Mouse (Mus musculus) heart, embryonic 14.5 days (tissue): ENCODE measurements around the gene Egfl7. TPM values are rescaled to one million over a fixed set of nuclear protein-coding genes. Genes with fewer than 3 reads are reported as not detected.

Source experiments
- ATAC-seq: fragments of 200-750 bp; cut with Nextera tagmentation; 2 replicates; pipeline ENCODE4 v1.8.0; 2017; ENCODE audit warnings: low read depth, moderate TSS enrichment; ENCODE audit not compliant: insufficient number of reproducible peaks, insufficient read depth, low FRiP score
- H3K27ac ChIP-seq, 2 experiments: fragments of 200-500 bp in 1 of 2; fragments of 300-500 bp in 1 of 2; sonication (generic) in 1 of 2; replicated peaks in 1 of 2; 2 replicates each; pipeline ENCODE4 v1.5.1; 2012 to 2014; ENCODE audit warnings: low read depth in 2 of 2, low read length in 2 of 2, control low read depth in 1 of 2, mild to moderate bottlenecking in 1 of 2, mixed read lengths in 1 of 2; ENCODE audit not compliant: control insufficient read depth in 1 of 2, insufficient read depth in 1 of 2
- H3K27me3 ChIP-seq: fragments of 300-500 bp; sonication (generic); 2 replicates; pipeline ENCODE4 v1.6.1; 2014; ENCODE audit warnings: mild to moderate bottlenecking, low read length, control low read depth; ENCODE audit not compliant: control insufficient read depth, insufficient read depth
- H3K36me3 ChIP-seq: fragments of 300-500 bp; sonication (generic); 2 replicates; pipeline ENCODE4 v1.6.1; 2014; ENCODE audit warnings: mild to moderate bottlenecking, control low read depth, low read length, mixed read lengths; ENCODE audit not compliant: control insufficient read depth, insufficient read depth
- H3K4me1 ChIP-seq, 2 experiments: fragments of 200-500 bp in 1 of 2; fragments of 300-500 bp in 1 of 2; sonication (generic) in 1 of 2; 2 replicates each; pipeline ENCODE4 v1.6.1; 2012 to 2014; ENCODE audit warnings: low read length in 2 of 2, control low read depth in 1 of 2, mixed read lengths in 1 of 2; ENCODE audit not compliant: control insufficient read depth in 2 of 2, insufficient read depth in 2 of 2
- H3K4me2 ChIP-seq: fragments of 300-500 bp; sonication (generic); 2 replicates; pipeline ENCODE4 v1.6.1; 2014; ENCODE audit warnings: mild to moderate bottlenecking, low read length
- H3K4me3 ChIP-seq, 2 experiments: fragments of 200-500 bp in 1 of 2; fragments of 300-500 bp in 1 of 2; sonication (generic) in 1 of 2; 2 replicates each; pipeline ENCODE4 v1.5.1; 2012 to 2014; ENCODE audit warnings: low read length in 2 of 2, mild to moderate bottlenecking in 2 of 2, control low read depth in 1 of 2, low read depth in 1 of 2, moderate library complexity in 1 of 2; ENCODE audit not compliant: control insufficient read depth in 1 of 2, insufficient read depth in 1 of 2
- H3K9ac ChIP-seq: fragments of 300-500 bp; sonication (generic); 2 replicates; pipeline ENCODE4 v1.6.1; 2014; ENCODE audit warnings: mild to moderate bottlenecking, low read length
- H3K9me3 ChIP-seq: fragments of 300-500 bp; sonication (generic); 2 replicates; pipeline ENCODE4 v1.6.1; 2016; ENCODE audit warnings: low read length, control low read depth; ENCODE audit not compliant: control insufficient read depth
- WGBS: fragments of 180-500 bp; shearing (Covaris S2); extraction: QIAGEN DNeasy Blood & Tissue Kit; methylation state at CpG from one replicate; pipeline ENCODE4 v1.1.7; 2014; 5-methylcytosine and 5-hydroxymethylcytosine counted together
- microRNA counts: library from miRNA; unstranded; fragments of <30 nt; microRNA quantifications from one replicate; lab custom pipeline; 2016
- microRNA-seq: library from miRNA; unstranded; fragments of <30 nt; microRNA quantifications from one replicate; pipeline ENCODE4, GENCODE M21; 2016
- polyA plus RNA-seq: library from polyadenylated mRNA; unstranded; fragments of >200 nt; fragmentation: Nextera tagmentation; extraction: Ambion mirVana; gene quantifications from 2 replicates; pipeline ENCODE4 v1.2.1, GENCODE M21; 2014

Gene Egfl7
- polyA plus RNA-seq, 1 experiment from 2014 or later: 177 TPM

GRCm38 (mm10) chr2:26639838-26640830 lies 60.3 kb downstream of the Egfl7 start:
- H3K27ac ChIP-seq: peak overlapping the region; percentile 76 to 82
- 4% methylated on average over 49 of the region's 49 CpGs for WGBS
- H3K4me2 ChIP-seq: peak overlapping the region; percentile 87

GRCm38 (mm10) chr2:26641006-26641647 lies 61.3 kb downstream of the Egfl7 start:
- Histone ChIP-seq H3K4me2 (no peak overlapping the region), H3K4me1 (peaks cover 13 to 20% of the 10 kb centered on the region in 2 experiments), H3K27ac (peak overlapping the region in 1 of 2 experiments; percentile 35; a peak in 1 of 4 replicates), H3K9me3 (no peaks in the 10 kb centered on the region), H3K36me3 (peaks cover 29% of the 10 kb centered on the region), H3K27me3 (no peaks in the 10 kb centered on the region), H3K4me3 (no peak overlapping the region), H3K9ac (peak overlapping the region; percentile 97; the same call in 1 of the 2 replicates)
- 66% methylated on average over 7 of the region's 7 CpGs for WGBS
- no peak for ATAC-seq

More at GRCm38 (mm10) chr2:26639838-26640830, 60.3 kb downstream of the Egfl7 start:
- Histone ChIP-seq H3K36me3 (peaks cover 38% of the 10 kb centered on the region), H3K4me3 (peak overlapping the region; percentile 66 to 94), H3K9me3 (no peaks in the 10 kb centered on the region), H3K9ac (peak overlapping the region; percentile 97), H3K27me3 (no peaks in the 10 kb centered on the region), H3K4me1 (peaks cover 13 to 20% of the 10 kb centered on the region in 2 experiments)
- peak; percentile 62 for ATAC-seq

MicroRNA genes within 50 kb of the gene (microRNA counts, 519-probe panel; counts per million panel counts)
- microRNA mmu-miR-126-3p (lab: Ali Mortazavi, UCI) (9,027 counts per million, percentile 100 among the panel's probes with 10 or more counts), microRNA mmu-miR-126-5p (lab: Ali Mortazavi, UCI) (6,619 counts per million, percentile 92 among the panel's probes with 10 or more counts)

Small RNA genes lying within 50 kb of the gene (microRNA-seq; reads per million reads assigned to microRNA genes)
- not detected for gene Mir126a
- gene Mir126b: not detected

Other genes starting within 250 kb of the Egfl7 start
- gene Dnlz, start 227.9 kb upstream of the Egfl7 start, polyA plus RNA-seq: 27.5 and 30.8 TPM in 2 replicates
- 0.57 and 0.61 TPM in 2 replicates for gene Card9, start 219.1 kb upstream of the Egfl7 start, polyA plus RNA-seq
- gene Snapc4, start 199.4 kb upstream of the Egfl7 start, polyA plus RNA-seq: 15.8 and 18.3 TPM in 2 replicates
- 67.7 and 75.6 TPM in 2 replicates for gene Entr1, start 190.7 kb upstream of the Egfl7 start, polyA plus RNA-seq
- gene Pmpca, start 190.7 kb upstream of the Egfl7 start, polyA plus RNA-seq: 108 and 111 TPM in 2 replicates
- 13.3 and 16.7 TPM in 2 replicates for gene Inpp5e, start 170.8 kb upstream of the Egfl7 start, polyA plus RNA-seq
- 19.4 TPM in 2 replicates for gene Sec16a, start 134.8 kb upstream of the Egfl7 start, polyA plus RNA-seq
- 21.2 and 21.6 TPM in 2 replicates for gene Notch1, start 63.4 kb upstream of the Egfl7 start, polyA plus RNA-seq
- not detected in 2 replicates for gene Gm20532, start 6.6 kb downstream of the Egfl7 start, polyA plus RNA-seq
- 24.0 and 24.7 TPM in 2 replicates for gene Agpat2, start 24.4 kb downstream of the Egfl7 start, polyA plus RNA-seq
- 13.3 and 15.2 TPM in 2 replicates for gene Fam69b, start 48.4 kb downstream of the Egfl7 start, polyA plus RNA-seq
- gene Lcn4, start 91.3 kb downstream of the Egfl7 start, polyA plus RNA-seq: not detected in 2 replicates